Mouse (Mus musculus): ENCODE measurements around the gene Stk11ip. TPM values are rescaled to one million over a fixed set of nuclear protein-coding genes. Genes with fewer than 3 reads are reported as not detected.
A peak's percentile ranks its signal among the peaks of the same experiment; 100 is the strongest.

The Stk11ip gene
- total RNA-seq, 2 experiments from 2014 or later = 34.3 to 35.8 TPM

GRCm38 (mm10) chr1:75487405-75488161 is 33.7 kb upstream of the Stk11ip start:
- intact Hi-C loops (cut with DNase I) = no loop called here
- TF ChIP-seq CTCF (IDR thresholded peaks at IDR 0.05) = no peak; the same call in 1 of the 2 replicates
- peak; percentile 62 to 65 for DNase-seq (ENCODE audit: extremely low spot score in 1 of 2, low spot score in 2 of 2)
- no peak overlapping the region for H3K27ac ChIP-seq
- H3K4me3 ChIP-seq = peak overlapping the region; percentile 50

- no peak for DNase-seq (ENCODE audit: extremely low spot score in 1 of 2, low spot score in 2 of 2)
- no peak overlapping the region for H3K4me3 ChIP-seq
- intact Hi-C loops (cut with DNase I) = no loop called here
- TF ChIP-seq CTCF (IDR thresholded peaks at IDR 0.05) = no peak
- no peak overlapping the region for H3K27ac ChIP-seq
Observed at GRCm38 (mm10) chr1:75490785-75491551, 30.4 kb upstream of the Stk11ip start.

GRCm38 (mm10) chr1:75492579-75493170 is 28.7 kb upstream of the Stk11ip start:
- TF ChIP-seq CTCF (IDR thresholded peaks at IDR 0.05) = no peak
- no peak for DNase-seq (ENCODE audit: extremely low spot score in 1 of 2, low spot score in 2 of 2)
- intact Hi-C loops (cut with DNase I) = no loop called here
- H3K4me3 ChIP-seq = no peak overlapping the region
- no peak overlapping the region for H3K27ac ChIP-seq

- H3K4me3 ChIP-seq = no peak overlapping the region
- intact Hi-C loops (cut with DNase I) = no loop called here
- peak in 1 of 2 experiments; percentile 49 for DNase-seq (ENCODE audit: extremely low spot score in 1 of 2, low spot score in 2 of 2)
- TF ChIP-seq CTCF (IDR thresholded peaks at IDR 0.05) = peak; percentile 87
- no peak overlapping the region for H3K27ac ChIP-seq
Observed at GRCm38 (mm10) chr1:75494878-75495548, 26.3 kb upstream of the Stk11ip start.

- intact Hi-C loops (cut with DNase I) = no loop called here
- H3K4me3 ChIP-seq = no peak overlapping the region
- DNase-seq (ENCODE audit: extremely low spot score in 1 of 2, low spot score in 2 of 2) = no peak
- TF ChIP-seq CTCF (IDR thresholded peaks at IDR 0.05) = no peak
- no peak overlapping the region for H3K27ac ChIP-seq
Observed at GRCm38 (mm10) chr1:75498897-75499296, 22.4 kb upstream of the Stk11ip start.

- no peak for DNase-seq (ENCODE audit: extremely low spot score in 1 of 2, low spot score in 2 of 2)
- Histone ChIP-seq H3K27ac (no peak overlapping the region), H3K4me3 (no peak overlapping the region)
- TF ChIP-seq CTCF (IDR thresholded peaks at IDR 0.05) = no peak; the same call in 1 of the 2 replicates
- intact Hi-C loops (cut with DNase I) = no loop called here
Observed at GRCm38 (mm10) chr1:75499441-75499840, 21.9 kb upstream of the Stk11ip start.

GRCm38 (mm10) chr1:75501905-75502304 is 19.4 kb upstream of the Stk11ip start:
- intact Hi-C loops (cut with DNase I) = no loop called here
- Histone ChIP-seq H3K27ac (no peak overlapping the region), H3K4me3 (no peak overlapping the region)
- TF ChIP-seq CTCF (IDR thresholded peaks at IDR 0.05) = no peak
- no peak for DNase-seq (ENCODE audit: extremely low spot score in 1 of 2, low spot score in 2 of 2)

GRCm38 (mm10) chr1:75502945-75503650 is 18.2 kb upstream of the Stk11ip start:
- no peak overlapping the region for H3K4me3 ChIP-seq
- no peak for TF ChIP-seq CTCF (IDR thresholded peaks at IDR 0.05)
- DNase-seq (ENCODE audit: extremely low spot score in 1 of 2, low spot score in 2 of 2) = no peak
- intact Hi-C loops (cut with DNase I) = no loop called here
- no peak overlapping the region for H3K27ac ChIP-seq

- no peak overlapping the region for H3K27ac ChIP-seq
- TF ChIP-seq CTCF (IDR thresholded peaks at IDR 0.05) = no peak
- intact Hi-C loops (cut with DNase I) = no loop called here
- no peak for DNase-seq (ENCODE audit: extremely low spot score in 1 of 2, low spot score in 2 of 2)
- H3K4me3 ChIP-seq = no peak overlapping the region
Observed at GRCm38 (mm10) chr1:75503651-75503980, 17.7 kb upstream of the Stk11ip start.

GRCm38 (mm10) chr1:75504256-75505045 is 16.9 kb upstream of the Stk11ip start:
- peak overlapping the region; percentile 86 for H3K4me3 ChIP-seq
- DNase-seq (ENCODE audit: extremely low spot score in 1 of 2, low spot score in 2 of 2) = peak in 1 of 2 experiments; percentile 50
- intact Hi-C loops (cut with DNase I) = loop anchor here (1.0 to 5.0 kb wide), 3 partner anchors 24 to 84 kb away; partner anchors contain the start of gene Slc4a3
- TF ChIP-seq CTCF (IDR thresholded peaks at IDR 0.05) = no peak
- H3K27ac ChIP-seq = peak overlapping the region; percentile 95
